Mouse (Mus musculus): ENCODE results near the gene Nfrkb.

The Nfrkb gene

GRCm38 (mm10) chr9:31363698-31364609 lies 22.0 kb upstream of the Nfrkb start:
- TF ChIP-seq CTCF (conservative IDR thresholded peaks at IDR 0.05; ENCODE audit: low read length) (no peak), POU5F1 (IDR thresholded peaks at IDR 0.05; ENCODE audit: borderline replicate concordance, low read length) (no peak), NANOG (IDR thresholded peaks at IDR 0.05; ENCODE audit: borderline replicate concordance, low read length) (no peak)
- H3K9me3 ChIP-seq (ENCODE audit: low read length), result no peaks in the 10 kb centered on the region
- peaks cover 3% of the 10 kb centered on the region; the same call in 1 of the 2 replicates for H3K4me1 ChIP-seq (replicated peaks; ENCODE audit: low read depth, low read length)
- no peaks in the 10 kb centered on the region for H3K27me3 ChIP-seq (ENCODE audit: insufficient read depth, low read length)
- H3K4me3 ChIP-seq (replicated peaks; ENCODE audit: low read length), result no peak overlapping the region
- H3K36me3 ChIP-seq (ENCODE audit: insufficient read depth, low read length), result peaks cover 69% of the 10 kb centered on the region

DNA sequence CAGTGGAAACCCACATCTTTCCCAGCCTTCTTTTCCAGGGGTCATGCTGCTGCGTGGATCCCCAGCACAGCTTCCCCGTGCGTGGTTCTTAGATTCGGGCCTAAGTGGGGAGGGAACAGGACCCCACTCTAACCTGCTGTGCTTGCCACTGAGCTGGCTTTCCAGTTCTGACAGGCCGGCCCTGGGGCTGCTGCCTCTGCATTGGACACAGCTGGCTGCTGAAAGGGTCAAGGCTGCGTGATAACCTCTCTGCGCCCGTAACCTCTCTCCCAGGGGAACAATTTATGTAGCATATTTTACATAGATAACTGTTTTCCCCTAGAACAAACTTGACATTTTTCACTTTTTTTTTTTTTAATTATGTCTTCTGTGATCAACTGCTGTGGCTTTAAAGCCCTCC lies 20.9 kb upstream of the Nfrkb start:
- Histone ChIP-seq H3K9me3 (ENCODE audit: low read length) (no peaks in the 10 kb centered on the region), H3K27me3 (ENCODE audit: insufficient read depth, low read length) (no peaks in the 10 kb centered on the region), H3K4me1 (replicated peaks; ENCODE audit: low read depth, low read length) (peaks cover 5% of the 10 kb centered on the region), H3K4me3 (replicated peaks; ENCODE audit: low read length) (no peak overlapping the region), H3K36me3 (ENCODE audit: insufficient read depth, low read length) (peaks cover 59% of the 10 kb centered on the region)
- TF ChIP-seq CTCF (conservative IDR thresholded peaks at IDR 0.05; ENCODE audit: low read length), result no peak
- no peak for TF ChIP-seq NANOG (IDR thresholded peaks at IDR 0.05; ENCODE audit: borderline replicate concordance, low read length)
- no peak for TF ChIP-seq POU5F1 (IDR thresholded peaks at IDR 0.05; ENCODE audit: borderline replicate concordance, low read length)

DNA sequence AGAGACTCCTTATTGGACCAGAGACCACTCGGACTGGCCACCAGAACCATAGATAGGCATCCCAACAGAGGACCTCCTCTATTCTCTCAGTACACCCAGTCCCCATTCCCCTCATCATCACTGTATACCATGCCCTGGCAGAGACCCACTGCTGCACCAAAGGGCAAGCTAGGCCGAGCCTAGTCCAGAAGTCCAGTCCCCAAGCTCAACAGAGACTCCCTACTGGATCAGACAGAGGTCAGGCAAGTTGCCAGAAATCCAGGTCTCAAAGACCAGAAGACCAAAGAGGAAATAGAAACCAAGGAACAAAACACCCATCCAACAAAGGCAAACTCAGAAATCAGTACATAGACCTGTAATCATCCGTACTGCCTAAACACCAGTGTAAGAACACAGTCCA lies 14.3 kb upstream of the Nfrkb start:
- Histone ChIP-seq H3K9me3 (ENCODE audit: low read length) (no peaks in the 10 kb centered on the region), H3K27me3 (ENCODE audit: insufficient read depth, low read length) (no peaks in the 10 kb centered on the region), H3K4me1 (replicated peaks; ENCODE audit: low read depth, low read length) (peaks cover 18% of the 10 kb centered on the region), H3K36me3 (ENCODE audit: insufficient read depth, low read length) (peaks cover 19% of the 10 kb centered on the region), H3K4me3 (replicated peaks; ENCODE audit: low read length) (no peak overlapping the region)
- TF ChIP-seq NANOG (IDR thresholded peaks at IDR 0.05; ENCODE audit: borderline replicate concordance, low read length), result no peak
- TF ChIP-seq POU5F1 (IDR thresholded peaks at IDR 0.05; ENCODE audit: borderline replicate concordance, low read length), result no peak
- TF ChIP-seq CTCF (conservative IDR thresholded peaks at IDR 0.05; ENCODE audit: low read length), result no peak

GRCm38 (mm10) chr9:31376661-31377060 lies 9.3 kb upstream of the Nfrkb start:
- Histone ChIP-seq H3K9me3 (ENCODE audit: low read length) (no peaks in the 10 kb centered on the region), H3K27me3 (ENCODE audit: insufficient read depth, low read length) (no peaks in the 10 kb centered on the region)
- TF ChIP-seq CTCF (conservative IDR thresholded peaks at IDR 0.05; ENCODE audit: low read length), result no peak
- no peak for TF ChIP-seq POU5F1 (IDR thresholded peaks at IDR 0.05; ENCODE audit: borderline replicate concordance, low read length)
- peak; percentile 73; the same call in 1 of the 2 replicates for TF ChIP-seq NANOG (IDR thresholded peaks at IDR 0.05; ENCODE audit: borderline replicate concordance, low read length)

DNA sequence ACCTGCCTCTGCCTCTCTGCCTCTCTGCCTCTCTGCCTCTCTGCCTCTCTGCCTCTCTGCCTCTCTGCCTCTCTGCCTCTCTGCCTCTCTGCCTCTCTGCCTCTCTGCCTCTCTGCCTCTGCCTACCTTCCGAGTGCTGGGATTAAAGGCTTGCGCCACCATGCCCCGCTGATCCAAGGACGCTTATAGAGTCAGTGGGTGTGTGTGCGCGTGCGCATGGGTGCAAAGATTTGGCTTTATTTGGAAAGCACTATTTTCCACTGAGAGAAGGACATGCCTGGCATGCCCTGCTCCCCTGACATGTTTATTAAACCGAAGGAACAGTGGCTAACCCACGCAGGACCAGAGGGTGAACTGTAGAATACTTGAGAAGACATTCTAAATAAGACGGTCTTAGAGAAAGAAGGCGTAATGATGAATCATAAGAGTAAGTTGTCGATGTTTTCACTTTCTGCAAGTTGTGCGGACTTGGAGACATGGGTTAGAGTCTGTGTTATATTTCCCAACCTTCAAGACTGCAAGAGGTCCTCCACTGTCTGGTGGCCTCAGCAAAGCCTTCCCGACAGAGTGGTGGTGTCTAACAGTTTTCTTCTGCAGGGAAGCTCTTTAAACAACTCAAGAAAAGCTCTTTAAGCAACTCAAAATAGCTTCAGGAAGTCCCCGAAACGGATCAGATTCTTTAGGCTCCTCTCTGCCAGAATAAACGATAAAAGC lies 1.0 kb upstream of the Nfrkb start:
- Histone ChIP-seq H3K27me3 (ENCODE audit: insufficient read depth, low read length) (no peaks in the 10 kb centered on the region), H3K4me1 (replicated peaks; ENCODE audit: low read depth, low read length) (peaks cover 66% of the 10 kb centered on the region), H3K4me3 (replicated peaks; ENCODE audit: low read length) (peak overlapping the region; percentile 89), H3K36me3 (ENCODE audit: insufficient read depth, low read length) (peaks cover 15% of the 10 kb centered on the region), H3K9me3 (ENCODE audit: low read length) (no peaks in the 10 kb centered on the region)
- TF ChIP-seq POU5F1 (IDR thresholded peaks at IDR 0.05; ENCODE audit: borderline replicate concordance, low read length), result no peak
- TF ChIP-seq NANOG (IDR thresholded peaks at IDR 0.05; ENCODE audit: borderline replicate concordance, low read length), result no peak
- TF ChIP-seq CTCF (conservative IDR thresholded peaks at IDR 0.05; ENCODE audit: low read length), result no peak

More at GRCm38 (mm10) chr9:31376661-31377060, 9.3 kb upstream of the Nfrkb start:
- Histone ChIP-seq H3K36me3 (ENCODE audit: insufficient read depth, low read length) (peaks cover 14% of the 10 kb centered on the region), H3K4me1 (replicated peaks; ENCODE audit: low read depth, low read length) (peaks cover 63% of the 10 kb centered on the region), H3K4me3 (replicated peaks; ENCODE audit: low read length) (no peak overlapping the region)

DNA sequence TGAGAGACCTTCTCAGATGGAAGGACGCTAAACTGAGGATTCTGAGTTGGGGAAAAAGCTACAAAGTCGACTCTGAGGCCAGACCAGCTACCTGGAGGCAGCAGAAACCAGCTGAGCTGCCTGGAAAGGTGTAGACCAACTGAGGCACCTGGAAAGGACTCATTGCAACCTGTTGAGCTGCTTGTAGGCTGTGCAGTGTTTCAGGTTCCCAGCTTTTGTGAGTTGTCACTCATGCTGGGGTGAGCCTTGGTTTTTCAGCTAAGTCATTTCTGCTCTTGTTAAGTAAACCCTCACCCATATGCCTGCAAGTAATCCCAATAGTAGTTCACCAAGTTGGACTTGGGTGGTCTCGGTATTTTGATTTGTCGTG lies 507 bp upstream of the Nfrkb start:
- TF ChIP-seq POU5F1 (IDR thresholded peaks at IDR 0.05; ENCODE audit: borderline replicate concordance, low read length), result no peak
- no peak for TF ChIP-seq NANOG (IDR thresholded peaks at IDR 0.05; ENCODE audit: borderline replicate concordance, low read length)
- no peak for TF ChIP-seq CTCF (conservative IDR thresholded peaks at IDR 0.05; ENCODE audit: low read length)
- H3K27me3 ChIP-seq (ENCODE audit: insufficient read depth, low read length), result no peaks in the 10 kb centered on the region
- peak overlapping the region; percentile 89 for H3K4me3 ChIP-seq (replicated peaks; ENCODE audit: low read length)
- H3K36me3 ChIP-seq (ENCODE audit: insufficient read depth, low read length), result peaks cover 20% of the 10 kb centered on the region
- no peaks in the 10 kb centered on the region for H3K9me3 ChIP-seq (ENCODE audit: low read length)
- peaks cover 60% of the 10 kb centered on the region for H3K4me1 ChIP-seq (replicated peaks; ENCODE audit: low read depth, low read length)

DNA sequence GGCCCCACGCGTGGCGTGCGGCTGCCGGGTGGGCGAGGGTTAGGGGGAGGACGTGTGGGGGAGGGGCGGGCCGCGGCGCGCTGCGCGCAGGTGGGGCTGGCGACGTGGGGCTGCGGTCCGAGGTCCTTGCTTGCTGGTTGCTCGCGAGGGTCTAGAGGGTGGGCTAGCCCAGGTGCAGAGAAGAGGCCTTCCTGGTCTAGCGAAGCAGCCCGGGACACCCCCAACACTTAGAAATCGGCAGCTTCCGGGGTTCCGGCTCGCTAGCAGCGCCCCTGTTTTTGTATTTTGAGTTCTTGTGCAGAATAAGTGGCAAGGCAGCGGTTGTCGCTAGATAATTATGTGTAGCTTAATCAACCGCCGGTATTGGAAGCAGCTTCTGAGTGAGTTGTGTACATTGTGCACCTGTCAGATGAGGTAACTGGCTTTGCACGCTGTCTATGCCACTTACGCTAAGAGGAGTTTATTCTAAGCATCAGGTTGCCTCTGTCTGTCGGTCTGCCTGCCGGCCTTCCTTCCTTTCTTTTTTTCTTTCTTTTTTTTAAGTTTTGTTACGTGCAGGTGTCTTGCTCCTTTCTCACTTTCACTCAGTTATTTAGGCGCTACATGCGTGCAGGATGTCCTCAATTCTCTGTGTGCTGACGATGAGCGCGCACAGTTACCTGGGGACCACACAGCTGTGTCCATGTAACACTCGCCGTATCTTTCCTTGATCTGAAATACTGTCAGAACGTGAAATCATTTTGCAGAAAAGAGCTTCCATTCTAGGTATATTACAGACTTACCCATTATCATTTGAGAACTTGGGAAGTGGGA lies 582 bp downstream of the Nfrkb start:
- TF ChIP-seq CTCF (conservative IDR thresholded peaks at IDR 0.05; ENCODE audit: low read length), result no peak
- TF ChIP-seq POU5F1 (IDR thresholded peaks at IDR 0.05; ENCODE audit: borderline replicate concordance, low read length), result no peak
- TF ChIP-seq NANOG (IDR thresholded peaks at IDR 0.05; ENCODE audit: borderline replicate concordance, low read length), result no peak
- H3K4me1 ChIP-seq (replicated peaks; ENCODE audit: low read depth, low read length), result peaks cover 50% of the 10 kb centered on the region
- H3K9me3 ChIP-seq (ENCODE audit: low read length), result no peaks in the 10 kb centered on the region
- peaks cover 31% of the 10 kb centered on the region for H3K36me3 ChIP-seq (ENCODE audit: insufficient read depth, low read length)
- peak overlapping the region; percentile 89 for H3K4me3 ChIP-seq (replicated peaks; ENCODE audit: low read length)
- no peaks in the 10 kb centered on the region for H3K27me3 ChIP-seq (ENCODE audit: insufficient read depth, low read length)

DNA sequence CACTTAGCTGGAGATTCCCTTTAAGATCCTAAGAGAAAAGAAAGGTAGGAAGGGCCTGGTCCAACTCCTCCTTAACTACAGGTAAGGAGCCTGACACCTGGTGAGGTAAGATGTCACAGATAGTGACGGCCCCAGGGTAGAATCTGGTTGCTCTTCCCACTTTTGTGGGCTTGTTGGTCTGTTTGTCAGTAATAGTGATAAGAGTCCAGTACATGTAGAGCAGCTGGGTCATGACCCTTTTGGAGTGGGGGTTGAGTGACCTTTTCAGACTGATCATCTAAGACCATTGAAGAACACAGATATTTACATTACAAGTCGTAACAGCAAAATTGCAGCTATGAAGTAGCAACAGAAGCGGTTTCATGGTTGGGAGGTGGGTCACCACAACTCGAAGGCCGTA lies 1.2 kb downstream of the Nfrkb start:
- Histone ChIP-seq H3K4me3 (replicated peaks; ENCODE audit: low read length) (peak overlapping the region; percentile 89), H3K36me3 (ENCODE audit: insufficient read depth, low read length) (peaks cover 38% of the 10 kb centered on the region), H3K27me3 (ENCODE audit: insufficient read depth, low read length) (no peaks in the 10 kb centered on the region), H3K4me1 (replicated peaks; ENCODE audit: low read depth, low read length) (peaks cover 44% of the 10 kb centered on the region), H3K9me3 (ENCODE audit: low read length) (no peaks in the 10 kb centered on the region)
- TF ChIP-seq CTCF (conservative IDR thresholded peaks at IDR 0.05; ENCODE audit: low read length) (no peak), POU5F1 (IDR thresholded peaks at IDR 0.05; ENCODE audit: borderline replicate concordance, low read length) (no peak), NANOG (IDR thresholded peaks at IDR 0.05; ENCODE audit: borderline replicate concordance, low read length) (no peak)
